Mouse (Mus musculus) embryonic fibroblast, embryonic 13.5 days (primary cell): ENCODE results near the gene Cep112. TPM values are rescaled to one million over a fixed set of nuclear protein-coding genes. Genes with fewer than 3 reads are reported as not detected.

Experiments
- H3K27ac ChIP-seq: 2 replicates; pipeline ENCODE4 v1.5.1; 2012; ENCODE audit warnings: low read length, control low read depth, inconsistent platforms; ENCODE audit not compliant: insufficient read depth
- H3K4me1 ChIP-seq: 2 replicates; pipeline ENCODE4 v1.6.1; 2011; ENCODE audit warnings: low read length; ENCODE audit not compliant: control insufficient read depth, insufficient read depth
- H3K4me3 ChIP-seq: 2 replicates; pipeline ENCODE4 v1.5.1; 2011; ENCODE audit warnings: mild to moderate bottlenecking, control low read depth, low read length; ENCODE audit not compliant: insufficient read depth
- CTCF ChIP-seq: IDR thresholded peaks from 2 replicates; pipeline ENCODE4 v1.5.1; 2011; ENCODE audit warnings: mild to moderate bottlenecking, control low read depth, low read length, moderate library complexity, borderline replicate concordance; ENCODE audit not compliant: insufficient read depth
- POLR2A ChIP-seq: IDR thresholded peaks from 2 replicates; pipeline ENCODE4 v1.6.1; 2011; ENCODE audit warnings: low read depth, mild to moderate bottlenecking, control low read depth, low read length, moderate library complexity
- polyA plus RNA-seq: library from polyadenylated mRNA; stranded (reverse); fragments of >200 nt; gene quantifications from 2 replicates; pipeline ENCODE4 v1.2.4, GENCODE M21; 2011; ENCODE audit warnings: low read depth; ENCODE audit not compliant: missing spikeins, insufficient read length

Gene Cep112
- polyA plus RNA-seq, 1 experiment = 9.2 TPM

DNA sequence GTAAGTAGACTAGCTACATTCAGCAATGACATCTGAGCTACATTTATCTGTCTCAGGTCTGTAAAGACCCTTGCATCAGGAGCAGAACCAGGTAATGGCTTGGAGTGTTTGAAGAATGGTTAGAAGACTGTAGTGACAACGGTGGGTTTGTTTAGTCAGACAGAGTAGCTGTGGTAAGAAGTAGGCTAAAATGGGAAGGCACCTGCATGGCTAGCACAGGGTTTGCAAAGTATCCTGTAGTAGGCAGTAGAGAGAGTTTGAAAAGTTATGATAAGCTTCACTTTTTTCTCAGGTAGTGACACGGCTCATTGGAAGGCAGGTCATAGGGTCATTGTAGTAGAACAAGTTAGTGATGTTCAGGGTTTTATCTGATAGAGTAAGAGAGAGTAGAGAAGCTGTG lies 4.1 kb downstream of the Cep112 start:
- no peak for TF ChIP-seq CTCF
- TF ChIP-seq POLR2A = no peak
- Histone ChIP-seq H3K4me1 (no peaks in the 10 kb centered on the region), H3K27ac (no peak overlapping the region), H3K4me3 (no peak overlapping the region)

DNA sequence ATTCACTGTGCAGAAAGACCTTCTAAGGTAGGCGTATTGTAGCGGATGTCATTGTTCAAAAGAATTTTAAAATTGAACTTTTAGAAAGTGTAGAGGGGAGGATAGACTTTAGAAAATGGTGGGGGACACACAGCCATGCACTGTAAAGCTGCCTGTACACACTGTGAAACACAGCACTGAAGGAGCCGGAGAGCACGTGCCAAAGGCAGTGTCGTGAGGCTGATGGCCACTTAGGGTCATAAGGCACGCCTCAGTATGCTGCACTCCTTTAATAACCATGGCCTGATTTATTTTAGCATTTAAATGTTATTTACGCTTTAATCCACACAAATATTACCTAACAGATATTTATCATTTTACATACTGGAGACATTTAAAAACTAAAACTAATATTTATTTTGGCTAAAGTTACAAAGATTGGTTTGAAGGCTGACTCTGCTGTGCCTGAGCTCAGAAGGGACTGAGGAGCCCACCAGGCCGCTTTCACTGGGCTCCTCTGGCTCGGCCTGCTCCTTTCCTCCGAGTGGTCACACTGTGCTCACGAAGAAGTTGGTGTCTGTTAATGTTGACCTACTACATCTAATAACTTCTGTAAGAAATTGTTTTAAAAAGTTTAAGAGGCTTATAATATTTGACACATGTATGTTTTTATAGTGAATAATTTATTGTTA lies 19.0 kb downstream of the Cep112 start:
- H3K4me1 ChIP-seq = no peaks in the 10 kb centered on the region
- no peak overlapping the region for H3K27ac ChIP-seq
- H3K4me3 ChIP-seq = no peak overlapping the region
- TF ChIP-seq POLR2A (no peak), CTCF (no peak)

DNA sequence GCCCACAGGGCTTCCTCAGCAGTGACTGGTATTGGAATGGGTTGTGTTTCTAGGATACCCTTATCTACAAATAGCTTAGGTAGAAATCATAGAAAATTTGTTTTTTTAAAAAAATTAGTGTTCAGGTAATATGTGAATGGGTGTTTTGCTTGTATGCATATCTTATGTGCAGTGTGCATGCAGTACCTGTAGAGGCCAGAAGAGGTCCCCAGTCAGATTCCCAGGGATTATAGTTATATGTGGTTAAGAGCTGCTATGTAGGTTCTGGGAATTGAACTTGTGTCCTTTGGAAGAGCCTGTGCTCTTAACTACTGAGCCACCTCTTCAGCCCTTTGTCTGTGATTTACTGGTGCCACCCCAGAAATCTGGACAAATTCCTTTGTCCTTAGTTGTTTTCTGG lies 22.2 kb downstream of the Cep112 start:
- TF ChIP-seq CTCF (no peak), POLR2A (no peak)
- H3K27ac ChIP-seq = no peak overlapping the region
- H3K4me1 ChIP-seq = no peaks in the 10 kb centered on the region
- H3K4me3 ChIP-seq = no peak overlapping the region

DNA sequence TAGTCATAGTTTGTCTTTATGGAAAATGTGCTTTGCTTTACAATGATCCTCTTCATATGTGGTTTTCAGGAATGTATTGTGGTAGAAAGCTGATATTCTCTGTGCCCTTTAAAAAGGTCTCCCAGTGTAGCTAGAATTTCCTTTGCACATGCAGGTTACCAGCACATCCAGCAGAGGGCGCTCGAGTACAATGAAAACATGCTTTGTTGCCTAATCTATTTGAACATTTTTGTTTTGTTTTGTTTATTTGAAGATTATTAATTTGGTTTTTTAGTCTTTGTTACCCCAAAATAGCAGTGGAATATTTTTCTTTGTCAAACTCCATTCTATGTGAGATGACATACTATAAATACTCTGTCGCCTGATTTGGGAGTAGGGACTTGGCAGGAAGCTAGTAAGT lies 24.8 kb downstream of the Cep112 start:
- peak; percentile 56; the same call in 1 of the 2 replicates for TF ChIP-seq CTCF
- TF ChIP-seq POLR2A = no peak
- Histone ChIP-seq H3K4me3 (no peak overlapping the region), H3K4me1 (no peaks in the 10 kb centered on the region), H3K27ac (no peak overlapping the region)

DNA sequence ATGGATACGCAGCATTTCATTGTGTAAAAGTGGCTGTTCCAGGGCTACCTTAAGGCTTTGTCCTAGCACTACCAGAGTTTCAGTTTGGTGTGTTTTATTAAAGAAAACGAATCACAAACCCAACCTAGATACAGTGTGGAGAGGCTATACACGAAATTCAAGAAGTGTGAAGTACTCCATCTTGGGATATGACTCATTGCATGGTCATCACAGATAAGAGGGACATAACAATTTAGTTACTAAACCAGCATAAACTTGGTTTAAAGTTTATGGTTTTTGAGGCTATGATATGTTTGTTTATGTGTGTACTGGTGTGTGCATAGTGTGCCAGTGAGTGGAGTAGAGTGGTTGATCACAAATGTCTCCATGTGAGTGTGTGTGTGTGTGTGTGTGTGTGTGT lies 34.6 kb downstream of the Cep112 start:
- no peaks in the 10 kb centered on the region for H3K4me1 ChIP-seq
- no peak overlapping the region for H3K4me3 ChIP-seq
- H3K27ac ChIP-seq = no peak overlapping the region
- TF ChIP-seq POLR2A (no peak), CTCF (no peak)

GRCm38 (mm10) chr11:108464138-108464537 lies 39.1 kb downstream of the Cep112 start:
- no peak overlapping the region for H3K4me3 ChIP-seq
- H3K4me1 ChIP-seq = no peaks in the 10 kb centered on the region
- TF ChIP-seq CTCF (no peak), POLR2A (no peak)
- no peak overlapping the region for H3K27ac ChIP-seq

DNA sequence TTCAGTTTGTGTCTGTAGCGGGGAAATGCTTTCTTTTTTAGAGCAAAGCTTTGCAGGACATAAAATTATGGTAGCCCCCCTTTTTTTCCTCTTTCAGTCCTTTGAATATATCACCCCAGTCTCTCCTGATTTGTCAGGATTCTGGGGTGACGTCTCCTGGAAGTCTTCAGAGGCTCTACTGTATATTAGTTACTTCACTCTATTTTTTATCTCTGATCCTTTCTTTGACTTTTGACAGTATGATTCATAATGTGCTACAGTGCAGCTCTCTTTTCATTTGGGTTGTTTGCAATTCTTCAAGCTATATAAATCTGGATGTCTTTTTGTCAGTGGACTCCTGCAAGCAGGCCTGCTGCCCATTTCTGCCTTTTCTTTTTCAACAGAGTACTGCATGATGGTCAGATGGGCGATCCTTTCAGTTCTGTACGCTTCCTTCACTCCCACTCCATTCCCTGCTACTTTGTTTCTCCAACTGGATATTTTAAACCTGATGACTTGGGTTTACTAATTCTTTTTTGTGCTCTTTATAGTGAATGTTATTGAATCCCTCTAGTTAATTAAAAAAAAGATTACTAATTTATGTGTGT lies 39.8 kb downstream of the Cep112 start:
- no peaks in the 10 kb centered on the region for H3K4me1 ChIP-seq
- no peak overlapping the region for H3K27ac ChIP-seq
- no peak for TF ChIP-seq CTCF
- no peak overlapping the region for H3K4me3 ChIP-seq

DNA sequence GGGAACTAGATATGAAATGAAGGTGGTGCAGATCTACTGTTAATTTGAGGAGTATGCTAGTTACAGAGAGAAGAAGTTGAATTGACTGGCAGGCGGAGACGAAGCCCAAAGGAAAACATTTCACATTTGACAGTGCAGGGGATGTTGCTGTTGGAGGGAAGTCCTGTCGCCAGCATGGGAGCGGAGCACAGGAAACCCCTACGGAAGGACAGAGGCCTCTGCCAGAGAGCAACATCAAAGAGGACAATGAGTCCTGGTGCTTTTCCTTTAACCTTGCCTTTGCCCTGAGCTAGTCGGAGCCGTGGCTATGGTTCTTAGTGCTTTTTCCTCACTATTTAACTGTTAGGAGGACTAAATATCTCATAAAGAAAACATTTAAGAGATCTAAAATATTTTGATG lies 50.7 kb downstream of the Cep112 start:
- no peaks in the 10 kb centered on the region for H3K4me1 ChIP-seq
- TF ChIP-seq POLR2A (no peak), CTCF (no peak)
- no peak overlapping the region for H3K4me3 ChIP-seq
- no peak overlapping the region for H3K27ac ChIP-seq

DNA sequence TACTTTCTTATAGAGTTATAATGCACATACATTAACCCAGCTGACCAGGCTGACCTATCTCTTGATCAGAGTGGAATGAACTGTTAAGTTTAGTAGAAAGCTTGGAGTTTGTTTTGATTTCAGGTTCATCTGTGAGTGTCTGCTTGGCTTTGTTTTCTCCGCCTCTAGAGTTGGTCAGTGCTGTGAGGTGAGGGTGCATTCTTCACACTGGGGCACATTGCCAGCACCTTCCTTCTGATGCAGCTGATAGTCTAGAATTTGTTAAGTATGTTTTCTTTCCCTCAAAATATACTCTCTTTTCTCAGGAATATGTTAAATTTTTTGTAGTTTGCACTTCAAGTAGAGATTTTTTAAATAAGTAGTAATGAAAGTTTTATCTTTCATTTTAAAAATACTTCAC lies 51.2 kb downstream of the Cep112 start:
- Histone ChIP-seq H3K4me1 (no peaks in the 10 kb centered on the region), H3K27ac (no peak overlapping the region), H3K4me3 (no peak overlapping the region)
- TF ChIP-seq POLR2A = no peak
- TF ChIP-seq CTCF = no peak

- Histone ChIP-seq H3K4me1 (no peaks in the 10 kb centered on the region), H3K4me3 (no peak overlapping the region), H3K27ac (no peak overlapping the region)
- TF ChIP-seq POLR2A (no peak), CTCF (no peak)
Observed at GRCm38 (mm10) chr11:108483976-108484375, 59.0 kb downstream of the Cep112 start.

DNA sequence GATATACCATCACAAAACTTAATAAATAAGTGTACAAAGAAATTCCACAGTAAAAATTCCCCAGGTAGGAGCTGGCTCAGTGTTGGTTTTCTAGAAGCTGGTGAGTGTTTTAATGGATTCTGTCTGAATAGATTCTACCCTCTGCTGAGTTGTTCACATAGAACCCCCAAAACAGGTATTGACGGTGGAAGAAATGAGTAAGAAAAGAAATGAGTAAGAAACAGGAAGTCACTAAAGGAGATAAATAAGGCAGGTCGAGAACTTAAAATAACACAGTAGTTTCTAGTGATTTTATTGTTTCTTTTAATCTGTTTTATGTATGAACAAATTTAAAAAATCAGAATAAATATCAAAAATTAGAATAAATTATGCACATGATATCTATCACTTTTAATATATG lies 63.3 kb downstream of the Cep112 start:
- Histone ChIP-seq H3K27ac (no peak overlapping the region), H3K4me1 (no peaks in the 10 kb centered on the region), H3K4me3 (no peak overlapping the region)
- TF ChIP-seq CTCF = no peak
- TF ChIP-seq POLR2A = no peak
